Mouse (Mus musculus) hindbrain, embryonic 16.5 days (tissue): Measurements from ENCODE around the gene Cldn14. TPM values are rescaled to one million over a fixed set of nuclear protein-coding genes. Genes with fewer than 3 reads are reported as not detected.
"Not testable (repeated sequence)": the region's sequence is repeated elsewhere in the genome, so short reads cannot be mapped to it uniquely, and the experiment has no call there.

Source experiments
- ATAC-seq: fragments of 200-750 bp; cut with Nextera tagmentation; 2 replicates; pipeline ENCODE4 v1.8.0; 2017; ENCODE audit warnings: moderate TSS enrichment, moderate library complexity
- H3K27ac ChIP-seq: fragments of 300-500 bp; sonication (generic); 2 replicates; pipeline ENCODE4 v1.5.1; 2014; ENCODE audit warnings: low read depth, mild to moderate bottlenecking, control low read depth, low read length, moderate library complexity
- H3K27me3 ChIP-seq: fragments of 300-500 bp; sonication (generic); replicated peaks from 2 replicates; pipeline ENCODE4 v1.6.1; 2014; ENCODE audit warnings: low read length; ENCODE audit not compliant: control insufficient read depth, insufficient read depth
- H3K36me3 ChIP-seq: fragments of 300-500 bp; sonication (generic); 2 replicates; pipeline ENCODE4 v1.6.1; 2014; ENCODE audit warnings: mild to moderate bottlenecking, low read length, moderate library complexity, mixed read lengths; ENCODE audit not compliant: control insufficient read depth, insufficient read depth
- H3K4me1 ChIP-seq: fragments of 300-500 bp; sonication (generic); 2 replicates; pipeline ENCODE4 v1.6.1; 2014; ENCODE audit warnings: low read depth, low read length; ENCODE audit not compliant: control insufficient read depth, insufficient read depth
- H3K4me2 ChIP-seq: fragments of 300-500 bp; sonication (generic); 2 replicates; pipeline ENCODE4 v1.6.1; 2014; ENCODE audit warnings: mild to moderate bottlenecking, low read length, control low read depth, moderate library complexity
- H3K4me3 ChIP-seq: fragments of 300-500 bp; sonication (generic); 2 replicates; pipeline ENCODE4 v1.5.1; 2014; ENCODE audit warnings: mild to moderate bottlenecking, low read length, control low read depth, moderate library complexity
- H3K9ac ChIP-seq: fragments of 300-500 bp; sonication (generic); 2 replicates; pipeline ENCODE4 v1.6.1; 2014; ENCODE audit warnings: low read depth, mild to moderate bottlenecking, control low read depth, low read length, moderate library complexity
- H3K9me3 ChIP-seq: fragments of 300-500 bp; sonication (generic); 2 replicates; pipeline ENCODE4 v1.6.1; 2014; ENCODE audit warnings: mild to moderate bottlenecking, low read length, moderate library complexity; ENCODE audit not compliant: control insufficient read depth
- WGBS: fragments of 180-500 bp; shearing (Covaris S2); extraction: QIAGEN DNeasy Blood & Tissue Kit; methylation state at CpG from one replicate; pipeline ENCODE4 v1.1.7; 2014; 5-methylcytosine and 5-hydroxymethylcytosine counted together
- polyA plus RNA-seq: library from polyadenylated mRNA; unstranded; fragments of >200 nt; fragmentation: Nextera tagmentation; extraction: Ambion mirVana; gene quantifications from 2 replicates; pipeline ENCODE4 v1.2.1, GENCODE M21; 2015

Gene Cldn14
- polyA plus RNA-seq, 1 experiment from 2014 or later: not detected

DNA sequence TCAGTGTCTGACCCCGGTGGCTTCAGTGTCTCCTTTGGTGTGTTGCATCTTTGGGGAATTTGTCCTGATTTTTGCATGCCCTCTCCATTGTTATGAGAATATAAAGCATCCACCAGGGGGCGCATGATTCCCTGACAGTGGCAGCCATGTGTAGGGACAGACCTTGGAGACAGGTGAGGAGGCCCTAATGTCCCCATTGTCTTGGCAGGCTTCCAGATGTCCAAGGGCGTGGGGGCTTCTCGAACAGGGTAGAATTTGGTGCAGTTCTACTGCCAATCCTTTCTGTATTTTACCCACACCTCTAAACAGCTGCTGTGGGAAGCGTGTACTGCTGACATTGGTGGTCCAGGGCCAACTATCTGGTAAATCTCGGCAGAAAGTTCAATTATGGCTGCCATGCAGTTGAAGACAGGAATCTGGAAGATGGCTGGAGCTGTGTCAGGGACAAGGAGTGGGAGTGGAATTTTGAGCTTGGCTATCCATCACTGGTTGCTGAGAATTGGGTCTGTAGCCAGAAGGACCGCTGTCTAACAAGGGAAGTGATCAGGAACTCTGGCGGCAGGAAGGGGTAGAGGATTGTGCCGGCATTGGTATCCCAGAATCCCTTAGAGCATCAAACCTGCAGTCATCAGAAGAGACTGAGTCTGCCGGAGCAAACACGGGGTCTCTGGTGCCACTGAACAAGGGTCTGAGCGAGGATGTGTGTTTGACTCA, 29.8 kb upstream of the Cldn14 start:
- no peak for ATAC-seq
- Histone ChIP-seq H3K4me1 (peaks cover 4% of the 10 kb centered on the region; the same call in 1 of the 2 replicates), H3K4me2 (no peak overlapping the region), H3K4me3 (no peak overlapping the region), H3K27ac (no peak overlapping the region), H3K27me3 (peaks cover 15% of the 10 kb centered on the region), H3K9ac (no peak overlapping the region), H3K36me3 (no peaks in the 10 kb centered on the region), H3K9me3 (no peaks in the 10 kb centered on the region)
- WGBS: 63% methylated on average over 12 of the region's 12 CpGs

DNA sequence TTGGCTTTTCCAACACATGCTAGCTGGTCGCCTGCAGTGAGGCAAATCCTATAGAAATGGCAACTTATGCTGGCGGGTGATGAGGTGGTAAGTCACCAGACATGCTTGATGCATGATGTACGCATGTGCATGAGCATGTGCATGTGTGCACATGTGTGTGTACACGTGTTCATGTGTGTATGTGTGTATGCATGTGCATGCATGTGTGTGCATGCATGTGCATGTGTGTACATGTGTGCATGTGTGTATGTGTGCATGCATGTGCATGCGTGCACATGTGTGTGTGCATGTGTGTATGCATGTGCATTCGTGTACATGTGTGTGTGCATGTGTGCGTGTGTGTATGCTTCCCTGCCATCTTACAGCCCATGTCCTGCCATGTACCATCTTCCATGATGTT, 28.6 kb upstream of the Cldn14 start:
- no peak overlapping the region for H3K27ac ChIP-seq
- H3K9ac ChIP-seq: no peak overlapping the region
- H3K4me1 ChIP-seq: peaks cover 4% of the 10 kb centered on the region; the same call in 1 of the 2 replicates
- no peak overlapping the region for H3K4me3 ChIP-seq
- no peak for ATAC-seq
- 95% methylated on average over 7 of the region's 7 CpGs for WGBS
- H3K4me2 ChIP-seq: no peak overlapping the region
- no peaks in the 10 kb centered on the region for H3K9me3 ChIP-seq
- peaks cover 13% of the 10 kb centered on the region for H3K27me3 ChIP-seq
- H3K36me3 ChIP-seq: no peaks in the 10 kb centered on the region

DNA sequence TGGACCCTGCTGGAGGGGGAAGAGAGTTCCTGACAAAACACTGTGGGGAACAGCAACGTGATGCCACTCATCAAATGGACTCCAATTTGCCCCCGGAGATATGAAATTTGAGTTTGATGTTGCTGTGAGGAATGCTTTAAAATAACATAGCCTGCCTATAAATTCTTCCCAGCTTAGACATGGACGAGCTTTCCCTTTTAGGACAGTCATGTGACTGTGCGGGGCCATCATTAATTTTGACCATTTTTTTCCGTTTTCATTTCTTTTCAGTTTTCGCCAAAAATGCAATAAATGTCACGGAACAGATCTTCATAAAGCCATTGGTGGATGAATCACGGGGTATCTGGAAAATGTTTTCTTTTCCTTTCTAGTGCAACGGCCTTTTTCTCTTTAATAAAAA, 25.5 kb upstream of the Cldn14 start:
- Histone ChIP-seq H3K27ac (no peak overlapping the region), H3K27me3 (no peaks in the 10 kb centered on the region; the same call in 1 of the 2 replicates)
- WGBS: 81% methylated on average over 9 of the region's 9 CpGs

DNA sequence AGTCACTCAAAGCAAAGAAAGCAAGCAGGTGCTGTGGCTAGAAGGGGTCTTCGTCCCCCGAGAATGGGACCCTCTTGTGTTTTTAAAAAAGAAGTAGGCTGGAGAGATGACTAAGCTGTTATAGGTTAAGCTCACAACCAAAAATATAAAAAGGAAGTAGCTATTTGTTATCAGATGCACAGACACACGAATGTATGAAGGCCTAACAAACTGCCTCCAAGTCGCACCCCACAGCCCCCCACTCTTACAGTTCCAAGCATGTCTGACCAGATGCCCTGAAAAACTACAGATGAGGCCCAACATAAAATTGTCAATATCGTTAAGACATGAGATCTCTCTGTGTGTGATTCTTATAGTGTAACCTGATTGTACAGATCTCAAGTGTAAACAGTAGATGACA, 23.6 kb upstream of the Cldn14 start:
- Histone ChIP-seq H3K4me2 (no peak overlapping the region), H3K9me3 (no peaks in the 10 kb centered on the region), H3K36me3 (no peaks in the 10 kb centered on the region), H3K4me3 (no peak overlapping the region), H3K27me3 (no peaks in the 10 kb centered on the region; the same call in 1 of the 2 replicates), H3K4me1 (no peaks in the 10 kb centered on the region), H3K27ac (no peak overlapping the region), H3K9ac (no peak overlapping the region)
- 87% methylated on average over 5 of the region's 5 CpGs for WGBS
- ATAC-seq: no peak

More for the DNA sequence above, 25.5 kb upstream of the Cldn14 start:
- Histone ChIP-seq H3K9ac (no peak overlapping the region), H3K9me3 (no peaks in the 10 kb centered on the region), H3K36me3 (no peaks in the 10 kb centered on the region), H3K4me1 (no peaks in the 10 kb centered on the region), H3K4me3 (no peak overlapping the region), H3K4me2 (no peak overlapping the region)
- ATAC-seq: no peak

DNA sequence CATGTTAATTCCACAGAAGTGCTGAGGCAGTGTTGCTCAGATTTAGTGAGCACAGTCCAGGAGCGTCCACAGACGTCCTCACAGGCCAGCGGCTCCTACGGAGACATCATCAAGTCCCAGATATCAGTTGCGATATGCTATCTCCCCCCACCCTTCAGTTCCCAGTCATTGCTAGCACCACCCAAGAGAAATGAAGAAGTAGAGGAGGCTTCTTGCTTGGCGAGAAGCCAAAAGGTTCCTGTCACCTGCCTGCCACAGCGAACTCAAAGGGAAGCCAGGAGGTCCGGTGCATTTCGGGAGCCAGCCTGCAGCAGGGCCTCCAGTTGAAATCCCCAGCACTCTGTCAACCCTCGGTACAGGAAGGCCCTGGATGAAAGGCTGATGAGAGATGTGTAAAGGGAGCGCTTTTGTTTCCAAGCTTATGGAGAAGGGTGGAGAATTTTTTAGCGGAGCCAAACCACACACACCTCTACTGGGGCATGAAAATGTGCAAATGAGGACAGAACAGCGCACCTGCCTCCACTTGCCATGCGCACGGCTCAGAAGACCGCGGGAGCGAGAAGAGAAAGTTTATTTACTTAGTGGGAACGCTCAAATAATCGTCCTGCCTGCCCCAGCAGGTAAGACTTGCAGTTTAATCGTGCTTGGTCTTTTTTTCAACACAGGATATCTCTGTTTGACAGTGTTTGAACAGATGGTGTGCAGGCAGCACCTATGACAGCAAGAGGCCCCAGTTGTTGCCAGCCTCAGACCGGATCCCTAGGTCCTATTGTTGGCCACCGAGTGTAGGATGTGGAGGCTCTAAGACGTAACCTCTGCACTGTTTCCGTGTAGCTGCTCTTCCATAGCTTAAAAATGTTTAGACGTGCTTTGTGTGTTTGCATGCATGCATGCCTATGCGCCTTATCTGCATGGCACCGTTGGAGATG, 15.0 kb upstream of the Cldn14 start:
- Histone ChIP-seq H3K9ac (no peak overlapping the region), H3K27ac (no peak overlapping the region), H3K4me2 (no peak overlapping the region), H3K4me3 (no peak overlapping the region), H3K27me3 (no peaks in the 10 kb centered on the region), H3K9me3 (no peaks in the 10 kb centered on the region; the same call in 1 of the 2 replicates), H3K36me3 (no peaks in the 10 kb centered on the region), H3K4me1 (no peaks in the 10 kb centered on the region)
- ATAC-seq: no peak
- WGBS: 77% methylated on average over 28 of the region's 28 CpGs

DNA sequence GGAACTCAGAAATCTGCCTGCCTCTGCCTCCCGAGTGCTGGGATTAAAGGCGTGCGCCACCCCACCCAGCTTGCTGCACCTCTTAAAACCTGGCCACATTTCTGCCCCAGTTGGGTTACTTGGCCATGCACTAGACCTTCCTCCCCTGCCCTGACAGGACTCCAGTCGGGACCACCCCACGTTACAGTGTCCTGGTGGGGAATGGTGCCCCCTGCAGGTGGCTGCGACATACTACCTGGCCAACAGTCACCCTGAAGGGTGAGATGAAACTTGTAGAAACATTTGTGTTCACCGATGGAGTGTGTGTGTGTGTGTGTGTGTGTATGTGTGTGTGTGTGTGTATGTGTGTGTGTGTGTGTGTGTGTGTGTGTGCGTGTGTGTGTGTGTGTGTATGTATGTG, 11.1 kb upstream of the Cldn14 start:
- H3K9ac ChIP-seq, H3K27ac ChIP-seq, H3K4me1 ChIP-seq, H3K36me3 ChIP-seq, H3K9me3 ChIP-seq, H3K4me2 ChIP-seq, ATAC-seq, H3K4me3 ChIP-seq, H3K27me3 ChIP-seq: not testable (repeated sequence)
- 65% methylated on average over 8 of the region's 8 CpGs for WGBS

DNA sequence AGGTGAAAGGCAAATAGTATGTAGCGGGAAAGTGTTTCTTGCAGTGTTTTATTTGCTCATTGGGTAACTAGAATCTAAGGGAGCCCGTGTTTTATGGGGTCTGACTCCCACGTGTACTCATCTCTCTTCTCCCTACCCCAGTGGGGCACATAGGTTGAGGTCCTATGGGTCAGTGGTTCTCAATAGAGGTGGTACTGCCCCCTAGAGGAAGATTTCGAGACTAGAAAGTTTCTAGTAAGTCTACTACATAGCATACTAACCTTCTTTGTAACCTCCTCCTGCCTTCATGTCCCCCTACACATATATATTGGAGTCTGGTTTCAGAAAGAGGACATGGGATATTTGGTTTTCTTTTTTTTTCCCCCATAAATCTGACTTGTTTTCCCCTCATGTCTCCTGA, 9.3 kb upstream of the Cldn14 start:
- Histone ChIP-seq H3K9ac (no peak overlapping the region), H3K4me1 (no peaks in the 10 kb centered on the region), H3K4me3 (no peak overlapping the region), H3K9me3 (no peaks in the 10 kb centered on the region), H3K4me2 (no peak overlapping the region), H3K27ac (no peak overlapping the region), H3K27me3 (no peaks in the 10 kb centered on the region), H3K36me3 (no peaks in the 10 kb centered on the region)
- no peak for ATAC-seq
- WGBS: 75% methylated on average over 4 of the region's 4 CpGs

DNA sequence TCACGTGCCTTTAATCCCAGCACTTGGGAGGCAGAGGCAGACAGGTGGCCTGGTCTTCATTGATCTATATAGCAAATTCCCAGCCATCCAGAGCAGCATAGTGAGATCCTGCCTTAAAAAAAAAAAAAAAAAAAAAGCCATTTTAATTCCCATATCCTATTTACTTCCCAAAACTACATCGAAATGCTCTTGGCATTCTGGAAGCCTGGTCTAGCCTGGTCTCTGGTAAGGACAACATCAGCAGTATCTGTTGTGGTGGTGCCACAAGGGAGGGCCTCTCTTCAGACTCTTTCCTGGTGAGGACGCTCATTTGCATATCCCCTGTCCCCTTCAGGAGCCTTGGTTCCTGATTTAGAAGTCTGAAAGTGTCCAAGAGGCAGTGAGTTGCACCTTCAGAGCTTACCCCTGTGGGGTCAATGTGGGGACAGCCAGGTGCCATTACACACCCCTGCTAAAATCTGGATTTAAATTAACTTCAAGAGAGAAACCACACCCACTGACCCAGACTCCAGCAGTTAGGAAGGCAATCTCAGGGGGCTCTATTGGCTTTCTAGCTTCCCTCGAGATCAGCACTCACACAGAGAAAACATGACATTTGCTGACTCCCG, 6.0 kb upstream of the Cldn14 start:
- Histone ChIP-seq H3K9ac (no peak overlapping the region), H3K27ac (no peak overlapping the region), H3K36me3 (no peaks in the 10 kb centered on the region), H3K4me1 (no peaks in the 10 kb centered on the region; the same call in 1 of the 2 replicates), H3K27me3 (no peaks in the 10 kb centered on the region), H3K4me3 (no peak overlapping the region), H3K9me3 (no peaks in the 10 kb centered on the region), H3K4me2 (no peak overlapping the region)
- ATAC-seq: no peak
- 86% methylated on average over 5 of the region's 5 CpGs for WGBS
